Mouse (Mus musculus) MEL (cell line): ENCODE data around the gene Gm10663. TPM values are rescaled to one million over a fixed set of nuclear protein-coding genes. Genes with fewer than 3 reads are reported as not detected.

Source experiments
- DNase-seq: peaks from one replicate; pipeline ENCODE4 v3.0.0; 2011; ENCODE audit warnings: low read depth, low spot score
- H3K27ac ChIP-seq: 2 replicates; pipeline ENCODE4 v1.5.1; 2012; ENCODE audit warnings: low read depth, mild to moderate bottlenecking, control low read depth, low read length, moderate library complexity; ENCODE audit not compliant: control insufficient read depth
- H3K27me3 ChIP-seq, 2 experiments: fragments of 150-350 bp in 1 of 2; sonication (generic) in 1 of 2; 2 replicates each; pipeline ENCODE4 v1.6.1; 2012; ENCODE audit warnings: low read length in 2 of 2, mild to moderate bottlenecking in 2 of 2, improper control_type of control experiment in 1 of 2, moderate library complexity in 1 of 2; ENCODE audit not compliant: insufficient read depth in 2 of 2, control insufficient read depth in 1 of 2
- H3K36me3 ChIP-seq, 2 experiments: 2 replicates each; pipeline ENCODE4 v1.6.1; 2012 to 2014; ENCODE audit warnings: low read length in 2 of 2, improper control_type of control experiment in 1 of 2, inconsistent platforms in 1 of 2, mild to moderate bottlenecking in 1 of 2; ENCODE audit not compliant: insufficient read depth in 2 of 2, control insufficient read depth in 1 of 2
- H3K4me1 ChIP-seq, 2 experiments: fragments of 150-350 bp in 1 of 2; sonication (generic) in 1 of 2; 2 replicates each; pipeline ENCODE4 v1.6.1; 2012; ENCODE audit warnings: low read length in 2 of 2, improper control_type of control experiment in 1 of 2, mild to moderate bottlenecking in 1 of 2; ENCODE audit not compliant: insufficient read depth in 2 of 2, control insufficient read depth in 1 of 2
- H3K4me3 ChIP-seq, 2 experiments: fragments of 150-350 bp in 1 of 2; sonication (generic) in 1 of 2; 2 replicates each; pipeline ENCODE4 v1.5.1; 2012; ENCODE audit warnings: low read depth in 2 of 2, low read length in 2 of 2, mild to moderate bottlenecking in 2 of 2, moderate library complexity in 2 of 2, control low read depth in 1 of 2, improper control_type of control experiment in 1 of 2; ENCODE audit not compliant: control insufficient read depth in 1 of 2, insufficient read depth in 1 of 2
- H3K79me2 ChIP-seq: 2 replicates; pipeline ENCODE4 v1.6.1; 2012; ENCODE audit warnings: mild to moderate bottlenecking, low read length, moderate library complexity; ENCODE audit not compliant: control insufficient read depth, poor library complexity, insufficient read depth
- H3K9ac ChIP-seq: 2 replicates; pipeline ENCODE4 v1.6.1; 2012; ENCODE audit warnings: low read depth, mild to moderate bottlenecking, control low read depth, low read length, moderate library complexity; ENCODE audit not compliant: control insufficient read depth, poor library complexity, severe bottlenecking
- H3K9me3 ChIP-seq: fragments of 150-350 bp; sonication (generic); replicated peaks from 2 replicates; pipeline ENCODE4 v1.6.1; 2012; ENCODE audit warnings: mild to moderate bottlenecking, low read length, improper control_type of control experiment, moderate library complexity; ENCODE audit not compliant: insufficient read depth
- CHD2 ChIP-seq: IDR thresholded peaks from 2 replicates; pipeline ENCODE4 v1.6.1; 2011; ENCODE audit warnings: low read length, improper control_type of control experiment
- GATA1 ChIP-seq: IDR thresholded peaks from 2 replicates; pipeline ENCODE4 v1.6.1; 2011; ENCODE audit warnings: low read depth, low read length, improper control_type of control experiment
- HCFC1 ChIP-seq: IDR thresholded peaks from 2 replicates; pipeline ENCODE4 v1.6.1; 2012; ENCODE audit warnings: low read depth, mild to moderate bottlenecking, inconsistent platforms, low read length, improper control_type of control experiment, moderate library complexity
- JUND ChIP-seq: IDR thresholded peaks from 2 replicates; pipeline ENCODE4 v1.6.1; 2011; ENCODE audit warnings: low read depth, mild to moderate bottlenecking, improper control_type of control experiment, low read length
- MEF2A ChIP-seq: IDR thresholded peaks from 2 replicates; pipeline ENCODE4 v1.6.1; 2014; ENCODE audit warnings: low read depth, mild to moderate bottlenecking, inconsistent platforms, low read length, improper control_type of control experiment; ENCODE audit not compliant: poor library complexity, insufficient replicate concordance, severe bottlenecking; ENCODE audit errors: extremely low read depth
- MXI1 ChIP-seq: IDR thresholded peaks from 2 replicates; pipeline ENCODE4 v1.6.1; 2011; ENCODE audit warnings: mild to moderate bottlenecking, low read depth, low read length, improper control_type of control experiment
- POLR2A ChIP-seq, 2 experiments: IDR thresholded peaks; 2 replicates each; pipeline ENCODE4 v1.6.1; 2011 to 2012; ENCODE audit warnings: low read length in 2 of 2, mild to moderate bottlenecking in 2 of 2, control low read depth in 1 of 2, improper control_type of control experiment in 1 of 2, low read depth in 1 of 2, moderate library complexity in 1 of 2; ENCODE audit not compliant: control insufficient read depth in 1 of 2, insufficient read depth in 1 of 2, poor library complexity in 1 of 2
- RCOR1 ChIP-seq: IDR thresholded peaks from 2 replicates; pipeline ENCODE4 v1.6.1; 2012; ENCODE audit warnings: low read depth, mild to moderate bottlenecking, inconsistent platforms, low read length, improper control_type of control experiment
- SIN3A ChIP-seq: IDR thresholded peaks from 2 replicates; pipeline ENCODE4 v1.6.1; 2012; ENCODE audit warnings: low read length, improper control_type of control experiment, inconsistent platforms
- TBP ChIP-seq: IDR thresholded peaks from 2 replicates; pipeline ENCODE4 v1.8.0; 2011; ENCODE audit warnings: low read depth, low read length, improper control_type of control experiment
- polyA plus RNA-seq, 2 experiments: library from polyadenylated mRNA; stranded (reverse) in 1 of 2; unstranded in 1 of 2; fragments of >175 nt in 1 of 2; fragments of >200 nt in 1 of 2; gene quantifications; 2 replicates each; pipeline versions ENCODE4 v1.2.1 to v1.2.4; 2012; ENCODE audit warnings: low replicate concordance in 2 of 2, low read depth in 1 of 2; ENCODE audit not compliant: insufficient read length in 2 of 2, insufficient read depth in 1 of 2, missing spikeins in 1 of 2
- total RNA-seq: library from RNA; depleted of rRNA; stranded (reverse); fragments of 300-350 nt; gene quantifications from 2 replicates; pipeline ENCODE4 v1.2.3, GENCODE M21; 2012

The Gm10663 gene
- total and polyA plus RNA-seq, 3 experiments: not detected

DNA sequence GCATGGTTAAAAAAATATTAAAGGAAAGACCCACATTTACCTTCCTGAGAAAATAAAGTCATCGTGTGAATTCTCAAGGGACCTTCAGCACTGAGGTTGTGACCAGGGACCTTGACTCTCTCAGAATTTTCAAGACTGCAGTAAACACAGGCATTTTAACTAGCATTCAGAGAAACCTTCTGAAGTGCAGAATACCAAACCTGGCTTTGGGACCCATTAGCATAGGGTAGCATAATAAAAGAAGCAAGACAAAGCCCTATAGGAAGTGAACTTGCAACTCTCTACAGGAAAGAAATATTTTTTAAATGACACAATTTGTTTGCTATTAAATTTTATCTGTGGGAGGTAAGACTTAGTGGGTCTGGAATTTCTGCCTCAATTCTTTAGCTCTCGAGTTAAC, 10.8 kb upstream of the Gm10663 start:
- Histone ChIP-seq H3K36me3 (no peaks in the 10 kb centered on the region), H3K4me1 (no peaks in the 10 kb centered on the region), H3K27ac (no peak overlapping the region), H3K27me3 (no peaks in the 10 kb centered on the region), H3K4me3 (no peak overlapping the region), H3K9me3 (no peaks in the 10 kb centered on the region), H3K79me2 (no peaks in the 10 kb centered on the region), H3K9ac (no peak overlapping the region)
- no peak for DNase-seq
- no peak for TF ChIP-seq HCFC1
- TF ChIP-seq MXI1: no peak

GRCm38 (mm10) chr8:65065622-65066021, 9.2 kb upstream of the Gm10663 start:
- no peak overlapping the region for H3K4me3 ChIP-seq
- no peaks in the 10 kb centered on the region for H3K9me3 ChIP-seq
- H3K79me2 ChIP-seq: no peaks in the 10 kb centered on the region
- no peak overlapping the region for H3K9ac ChIP-seq
- TF ChIP-seq JUND (no peak), GATA1 (no peak), SIN3A (no peak), RCOR1 (no peak), TBP (no peak), CHD2 (no peak), POLR2A (IDR thresholded peaks at IDR 0.05; ENCODE audit: control insufficient read depth in 1 of 2, insufficient read depth in 1 of 2, low read depth in 1 of 2, low read length in 2 of 2, poor library complexity in 1 of 2) (no peak)
- H3K4me1 ChIP-seq: no peaks in the 10 kb centered on the region
- H3K36me3 ChIP-seq: no peaks in the 10 kb centered on the region
- H3K27ac ChIP-seq: no peak overlapping the region
- DNase-seq: no peak
- H3K27me3 ChIP-seq: no peaks in the 10 kb centered on the region

DNA sequence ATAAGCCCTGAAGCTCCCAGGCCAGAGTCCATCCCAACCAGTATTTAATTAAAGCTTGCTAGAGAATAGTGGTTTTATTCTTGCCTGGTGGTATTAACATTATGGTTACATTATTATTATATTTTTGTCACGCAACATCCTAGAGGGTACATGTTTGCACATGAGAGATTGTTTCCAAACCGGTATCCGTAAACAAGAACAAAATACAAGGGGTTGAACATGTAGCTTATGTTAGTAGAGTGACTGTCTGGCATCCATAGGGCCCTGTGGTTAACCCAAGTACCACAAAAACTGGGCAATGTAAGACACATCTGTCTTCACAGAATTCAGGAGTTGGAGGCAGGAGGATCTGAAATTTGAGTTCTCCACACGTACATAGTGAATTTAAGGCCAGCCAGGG, 7.8 kb upstream of the Gm10663 start:
- DNase-seq: no peak
- Histone ChIP-seq H3K4me1 (no peaks in the 10 kb centered on the region), H3K36me3 (no peaks in the 10 kb centered on the region), H3K79me2 (no peaks in the 10 kb centered on the region), H3K4me3 (no peak overlapping the region), H3K9ac (no peak overlapping the region), H3K27ac (no peak overlapping the region), H3K27me3 (no peaks in the 10 kb centered on the region), H3K9me3 (no peaks in the 10 kb centered on the region)
- TF ChIP-seq MEF2A: no peak
